In the genomic region with DNA sequence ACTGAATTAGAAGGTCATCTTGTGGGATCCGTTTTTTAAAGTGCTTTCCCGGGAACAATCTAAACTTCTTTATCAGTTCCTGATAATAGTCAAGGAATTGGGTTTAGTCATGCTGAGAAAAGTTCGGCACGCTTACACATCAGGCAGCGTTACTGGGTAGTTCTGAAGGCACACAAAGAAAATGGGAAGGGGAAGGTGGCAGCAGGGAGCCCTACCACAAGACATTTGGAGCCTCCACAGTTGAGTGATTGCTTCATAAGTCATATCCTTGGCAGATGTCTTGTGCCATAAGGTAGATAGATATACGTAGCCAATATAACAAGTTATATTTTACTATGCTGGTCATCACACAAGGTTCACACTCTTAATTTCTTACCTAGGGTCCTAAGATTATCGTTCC, we compare ENCODE assay signal across 7 mouse cellular contexts. TPM values are rescaled to one million over a fixed set of nuclear protein-coding genes. Genes with fewer than 3 reads are reported as not detected.
A peak's percentile ranks its signal among the peaks of the same experiment; 100 is the strongest.
DNase-seq lines count a peak whose midpoint lies in the region; ATAC-seq and TF ChIP-seq lines count a peak whose summit lies in the region.

No protein-coding gene starts in this region.

- H3K27ac ChIP-seq in lung, embryonic 15.5 days = peak overlapping the region; percentile 97
- H3K27ac ChIP-seq in limb, embryonic 14.5 days (replicated peaks; ENCODE audit: low read depth, low read length) = peak overlapping the region; percentile 98
- H3K27ac ChIP-seq in neural tube, embryonic 14.5 days (ENCODE audit: low read depth, low read length) = peak overlapping the region; percentile 94

- DNase-seq in lung, postnatal 4 days = no peak
- no peak for DNase-seq in limb, embryonic 14.5 days (ENCODE audit: low spot score)
- no peak for DNase-seq in cerebellum, adult 8-10 months
- DNase-seq in kidney, postnatal 14 days = no peak

- WGBS in lung, embryonic 15.5 days = 19% methylated on average over 7 of the region's 7 CpGs
- WGBS in limb, embryonic 14.5 days = 25% methylated on average over 7 of the region's 7 CpGs
- WGBS in neural tube, embryonic 14.5 days = 10% methylated on average over 7 of the region's 7 CpGs

- ATAC-seq in lung, embryonic 15.5 days (ENCODE audit: borderline replicate concordance, extremely low read depth, low FRiP score, low TSS enrichment) = no peak
- ATAC-seq in erythroid progenitor cell, adult 5-6 weeks (replicated peaks; ENCODE audit: low FRiP score, poor library complexity, severe bottlenecking) = peak; percentile 23
- no peak for ATAC-seq in limb, embryonic 14.5 days (ENCODE audit: low FRiP score, low read depth)
- peak; percentile 31 for ATAC-seq in neural tube, embryonic 14.5 days (ENCODE audit: low read depth)

- H3K4me1 ChIP-seq in lung, embryonic 15.5 days = peaks cover 8% of the 10 kb centered on the region
- H3K4me1 ChIP-seq in limb, embryonic 14.5 days (ENCODE audit: control insufficient read depth, insufficient read depth, low read length) = peaks cover 4% of the 10 kb centered on the region; the same call in 1 of the 2 replicates
- H3K4me1 ChIP-seq in neural tube, embryonic 14.5 days (ENCODE audit: control insufficient read depth, insufficient read depth, low read length) = no peaks in the 10 kb centered on the region

- H3K4me2 ChIP-seq in lung, embryonic 15.5 days = peak overlapping the region; percentile 60
- H3K4me2 ChIP-seq in limb, embryonic 14.5 days (replicated peaks; ENCODE audit: low read depth, low read length, severe bottlenecking) = peak overlapping the region; percentile 66
- H3K4me2 ChIP-seq in neural tube, embryonic 14.5 days (ENCODE audit: low read depth, low read length) = peak overlapping the region; percentile 53

- H3K4me3 ChIP-seq in lung, embryonic 15.5 days = peak overlapping the region; percentile 55
- H3K4me3 ChIP-seq in limb, embryonic 14.5 days (replicated peaks; ENCODE audit: low read length) = peak overlapping the region; percentile 68
- H3K4me3 ChIP-seq in neural tube, embryonic 14.5 days (ENCODE audit: low read depth, low read length) = peak overlapping the region; percentile 48

- no peaks in the 10 kb centered on the region for H3K9me3 ChIP-seq in lung, embryonic 15.5 days
- no peaks in the 10 kb centered on the region for H3K9me3 ChIP-seq in limb, embryonic 14.5 days (ENCODE audit: control insufficient read depth, low read length)
- H3K9me3 ChIP-seq in neural tube, embryonic 14.5 days (ENCODE audit: control insufficient read depth, low read length) = no peaks in the 10 kb centered on the region

- TF ChIP-seq POLR2A in limb, embryonic 14.5 days (IDR thresholded peaks at IDR 0.05; ENCODE audit: borderline replicate concordance, extremely low read depth, insufficient read depth, insufficient read length) = no peak

- H3K9ac ChIP-seq in lung, embryonic 15.5 days = peak overlapping the region; percentile 67
- H3K9ac ChIP-seq in limb, embryonic 14.5 days (ENCODE audit: low read depth, low read length, severe bottlenecking) = peak overlapping the region; percentile 86
- H3K9ac ChIP-seq in neural tube, embryonic 14.5 days (replicated peaks; ENCODE audit: low read depth, low read length) = peak overlapping the region; percentile 72

- H3K27me3 ChIP-seq in lung, embryonic 15.5 days = no peaks in the 10 kb centered on the region
- no peaks in the 10 kb centered on the region for H3K27me3 ChIP-seq in limb, embryonic 14.5 days (ENCODE audit: control insufficient read depth, insufficient read depth, low read length)
- no peaks in the 10 kb centered on the region for H3K27me3 ChIP-seq in neural tube, embryonic 14.5 days (ENCODE audit: control insufficient read depth, insufficient read depth, low read length)

- peaks cover 12% of the 10 kb centered on the region; the same call in 1 of the 2 replicates for H3K36me3 ChIP-seq in lung, embryonic 15.5 days
- peaks cover 8% of the 10 kb centered on the region; the same call in 1 of the 2 replicates for H3K36me3 ChIP-seq in limb, embryonic 14.5 days (ENCODE audit: control insufficient read depth, insufficient read depth, low read length)
- H3K36me3 ChIP-seq in neural tube, embryonic 14.5 days (ENCODE audit: control insufficient read depth, insufficient read depth, low read length) = no peaks in the 10 kb centered on the region

RNA-seq across cellular contexts. Expression of gene Sgo1, which starts 0.8 kb away (rescaled TPM):
- 37.6 and 38.2 TPM in 2 replicates for polyA plus RNA-seq in lung, embryonic 15.5 days (2015; fragmentation: Nextera tagmentation; extraction: Ambion mirVana)
- total RNA-seq in erythroid progenitor cell, adult 5-6 weeks (2015; ENCODE audit: low replicate concordance) = 141 and 166 TPM in 2 replicates
- 186 and 236 TPM in 2 replicates for total RNA-seq in erythroid progenitor cell, adult 5-6 weeks (2017; ENCODE audit: low replicate concordance)
- 12.1 and 16.0 TPM in 2 replicates for polyA plus RNA-seq in limb, embryonic 14.5 days (2012; rRNA removed)
- 25.7 and 27.3 TPM in 2 replicates for polyA plus RNA-seq in limb, embryonic 14.5 days (2014; fragmentation: Nextera tagmentation; extraction: Ambion mirVana)
- 3.2 and 4.9 TPM in 2 replicates for polyA plus RNA-seq in neural tube, embryonic 14.5 days (2014; fragmentation: Nextera tagmentation; extraction: Ambion mirVana)

Comparison
In these comparisons a context has a peak if more than half of its experiments do, and no peak if none do; other contexts are left out.
1. ATAC-seq: peak in erythroid progenitor cell, adult 5-6 weeks (single experiment) and neural tube, embryonic 14.5 days (single experiment); none in lung, embryonic 15.5 days (single experiment) and limb, embryonic 14.5 days (single experiment).
2. Peak in every context shown above with its lines, with median percentiles within 50 percentile points of each other: H3K27ac ChIP-seq, H3K4me2 ChIP-seq, H3K4me3 ChIP-seq and H3K9ac ChIP-seq.